Mouse (Mus musculus): ENCODE results near the gene Ccdc85c.
A peak's percentile ranks its signal among the peaks of the same experiment; 100 is the strongest.

The Ccdc85c gene

DNA sequence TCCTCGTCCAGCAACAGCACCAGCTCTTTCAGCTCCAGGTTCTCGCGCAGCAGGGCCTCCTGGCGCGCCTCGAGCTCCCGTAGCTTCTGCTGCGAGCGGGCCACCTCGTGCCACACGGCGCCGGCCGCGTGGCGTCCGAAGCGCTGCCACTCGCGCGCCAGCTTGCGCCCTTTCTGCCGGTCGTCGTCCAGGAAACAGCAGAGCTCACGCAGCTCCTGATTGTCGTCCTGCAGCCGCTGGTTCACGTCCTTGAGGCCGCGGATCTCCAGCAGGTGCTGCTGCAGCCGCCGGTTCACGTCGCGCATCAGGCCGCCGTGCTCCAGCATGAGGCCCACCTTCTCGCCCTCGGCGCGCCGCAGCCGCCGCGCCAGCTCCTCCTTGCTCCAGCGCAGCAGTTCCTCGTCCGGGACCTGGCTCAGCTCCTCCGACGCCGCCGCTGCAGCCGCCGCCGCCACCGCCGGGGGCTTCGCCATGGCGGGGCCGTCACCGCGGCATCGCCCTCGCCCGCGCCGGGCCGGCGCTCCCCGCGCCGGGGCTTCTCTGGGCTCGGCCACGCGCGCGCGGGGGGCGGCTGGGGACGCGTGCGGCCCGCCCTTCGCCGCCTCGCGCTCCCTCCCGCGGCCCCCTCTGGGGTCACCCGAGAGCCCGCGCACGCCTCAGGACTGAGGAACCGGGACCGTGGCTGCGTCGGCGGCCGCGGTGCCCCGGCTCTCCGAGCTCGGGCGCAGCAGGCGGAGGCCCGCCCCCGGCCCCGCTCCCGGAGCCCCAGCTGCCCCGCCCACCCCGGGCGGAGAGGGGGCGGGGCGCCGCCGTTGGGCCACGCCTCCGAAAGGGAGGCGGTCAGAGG is at the start of gene Ccdc85c:
Gene Ccdc85c (minus strand): TSS at position 765 of the 847 bp plus-strand sequence.
- no peak for TF ChIP-seq CTCF (conservative IDR thresholded peaks at IDR 0.05; ENCODE audit: low read length)
- TF ChIP-seq NANOG (IDR thresholded peaks at IDR 0.05; ENCODE audit: borderline replicate concordance, low read length) = no peak
- TF ChIP-seq POU5F1 (IDR thresholded peaks at IDR 0.05; ENCODE audit: borderline replicate concordance, low read length) = no peak
- Histone ChIP-seq H3K36me3 (ENCODE audit: insufficient read depth, low read length) (peaks cover 37% of the 10 kb centered on the region), H3K4me1 (replicated peaks; ENCODE audit: low read depth, low read length) (peaks cover 73% of the 10 kb centered on the region), H3K9me3 (ENCODE audit: low read length) (no peaks in the 10 kb centered on the region), H3K27me3 (ENCODE audit: insufficient read depth, low read length) (peaks cover 65% of the 10 kb centered on the region), H3K4me3 (replicated peaks; ENCODE audit: low read length) (peak within 1 kb of the TSS; percentile 85)

DNA sequence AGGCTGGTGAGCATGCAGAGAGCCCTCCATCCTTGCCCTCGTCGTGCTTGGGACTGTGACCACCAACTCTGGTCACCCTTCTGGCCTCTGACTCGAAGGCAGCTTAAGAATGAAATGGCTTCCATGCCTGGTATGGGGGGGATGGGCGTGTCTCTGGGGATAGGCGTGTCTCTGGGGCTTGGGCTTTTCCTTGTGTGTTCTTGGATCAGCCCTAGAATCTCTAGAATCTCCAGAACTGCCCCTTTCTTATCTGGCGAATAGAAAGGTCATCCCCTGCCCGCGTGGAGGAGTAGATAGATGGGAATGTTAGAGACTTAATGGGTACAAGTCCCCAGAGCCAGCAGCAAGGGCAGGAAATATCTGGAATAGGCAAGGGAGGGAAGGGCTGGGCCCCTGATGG is 44.9 kb upstream of the Ccdc85c start:
- H3K36me3 ChIP-seq (ENCODE audit: insufficient read depth, low read length) = no peaks in the 10 kb centered on the region
- H3K4me3 ChIP-seq (replicated peaks; ENCODE audit: low read length) = peak overlapping the region; percentile 20; the same call in 1 of the 2 replicates
- H3K27me3 ChIP-seq (ENCODE audit: insufficient read depth, low read length) = peaks cover 80% of the 10 kb centered on the region
- TF ChIP-seq POU5F1 (IDR thresholded peaks at IDR 0.05; ENCODE audit: borderline replicate concordance, low read length) (no peak), CTCF (conservative IDR thresholded peaks at IDR 0.05; ENCODE audit: low read length) (no peak), NANOG (IDR thresholded peaks at IDR 0.05; ENCODE audit: borderline replicate concordance, low read length) (no peak)
- H3K4me1 ChIP-seq (replicated peaks; ENCODE audit: low read depth, low read length) = peaks cover 63% of the 10 kb centered on the region
- H3K9me3 ChIP-seq (ENCODE audit: low read length) = no peaks in the 10 kb centered on the region

DNA sequence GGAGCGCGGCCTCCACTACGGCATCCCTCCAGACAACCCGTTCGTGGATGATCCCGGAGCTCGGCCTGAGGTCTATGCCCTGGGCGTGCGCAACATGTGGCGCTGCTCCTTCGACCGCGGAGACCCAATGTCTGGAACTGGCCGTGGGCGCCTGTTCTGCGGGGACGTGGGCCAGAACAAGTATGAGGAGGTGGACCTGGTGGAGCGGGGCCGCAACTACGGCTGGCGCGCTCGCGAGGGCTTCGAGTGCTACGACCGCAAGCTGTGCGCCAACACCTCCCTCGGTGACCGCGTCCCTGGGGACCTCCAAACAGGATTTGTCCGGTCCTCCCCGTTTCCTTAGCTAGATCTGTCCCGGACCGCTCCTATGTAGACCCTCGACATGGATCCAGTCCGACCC is 43.3 kb upstream of the Ccdc85c start:
- Histone ChIP-seq H3K27me3 (ENCODE audit: insufficient read depth, low read length) (peaks cover 84% of the 10 kb centered on the region), H3K4me3 (replicated peaks; ENCODE audit: low read length) (peak overlapping the region; percentile 67), H3K36me3 (ENCODE audit: insufficient read depth, low read length) (no peaks in the 10 kb centered on the region), H3K9me3 (ENCODE audit: low read length) (no peaks in the 10 kb centered on the region), H3K4me1 (replicated peaks; ENCODE audit: low read depth, low read length) (peaks cover 63% of the 10 kb centered on the region)
- TF ChIP-seq CTCF (conservative IDR thresholded peaks at IDR 0.05; ENCODE audit: low read length) (no peak), POU5F1 (IDR thresholded peaks at IDR 0.05; ENCODE audit: borderline replicate concordance, low read length) (no peak), NANOG (IDR thresholded peaks at IDR 0.05; ENCODE audit: borderline replicate concordance, low read length) (no peak)

DNA sequence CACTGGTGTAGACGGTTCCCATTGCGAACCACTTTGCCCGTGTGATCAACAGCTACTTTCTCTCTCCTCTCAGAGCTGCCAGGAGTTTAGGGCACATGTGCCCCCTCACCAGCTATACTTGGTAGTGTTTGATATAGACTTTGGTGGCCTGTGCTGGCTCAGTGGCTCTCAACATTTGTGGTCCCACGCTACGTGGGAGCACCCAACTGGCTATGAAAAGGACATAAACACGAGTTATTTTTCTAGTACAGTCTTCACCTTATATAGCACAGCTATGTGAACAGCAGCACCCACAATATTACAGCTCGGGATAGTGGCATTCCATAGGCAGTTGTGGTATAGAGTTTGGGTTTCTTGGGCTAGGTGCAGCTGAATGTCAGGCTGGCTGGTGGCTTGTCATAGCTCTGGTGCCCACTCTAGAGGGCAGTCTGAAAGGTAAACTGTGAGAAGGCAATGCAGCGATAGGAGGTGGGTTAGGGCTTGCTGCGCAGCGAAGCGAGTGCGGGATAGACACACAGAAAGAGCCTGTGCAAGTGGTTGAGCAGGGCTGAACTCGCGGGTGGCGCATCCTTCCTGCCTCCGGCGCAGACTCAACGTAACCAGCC is 42.7 kb upstream of the Ccdc85c start:
- Histone ChIP-seq H3K4me1 (replicated peaks; ENCODE audit: low read depth, low read length) (peaks cover 63% of the 10 kb centered on the region), H3K9me3 (ENCODE audit: low read length) (no peaks in the 10 kb centered on the region), H3K4me3 (replicated peaks; ENCODE audit: low read length) (peak overlapping the region; percentile 67), H3K27me3 (ENCODE audit: insufficient read depth, low read length) (peaks cover 83% of the 10 kb centered on the region), H3K36me3 (ENCODE audit: insufficient read depth, low read length) (no peaks in the 10 kb centered on the region)
- TF ChIP-seq POU5F1 (IDR thresholded peaks at IDR 0.05; ENCODE audit: borderline replicate concordance, low read length) (no peak), NANOG (IDR thresholded peaks at IDR 0.05; ENCODE audit: borderline replicate concordance, low read length) (no peak), CTCF (conservative IDR thresholded peaks at IDR 0.05; ENCODE audit: low read length) (no peak)

DNA sequence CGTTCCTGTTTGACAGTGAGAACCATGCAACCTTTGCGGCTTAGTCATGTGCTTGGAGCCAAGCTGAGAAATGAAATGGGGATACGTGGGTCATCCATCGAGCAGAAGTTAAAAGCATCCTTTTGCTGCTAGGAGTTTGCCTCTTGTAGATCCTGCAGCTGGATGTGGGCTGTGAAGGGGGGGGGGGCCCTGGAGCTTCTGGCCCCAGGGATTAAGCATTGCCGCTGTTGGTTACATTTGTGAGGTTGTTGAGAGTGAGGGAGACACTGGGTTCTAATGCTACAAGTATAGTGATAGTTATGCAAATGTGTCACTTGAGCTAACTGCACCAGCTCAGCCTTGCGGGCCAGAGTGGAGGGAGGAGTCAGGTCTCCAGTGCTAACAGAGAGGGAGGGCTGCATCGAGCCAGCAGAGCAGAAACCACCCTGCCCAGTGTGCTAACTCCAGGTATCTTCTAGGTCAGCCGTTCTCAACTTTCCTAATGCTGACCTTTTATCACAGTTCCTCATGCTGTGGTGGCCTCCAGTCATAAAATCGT is 42.0 kb upstream of the Ccdc85c start:
- Histone ChIP-seq H3K27me3 (ENCODE audit: insufficient read depth, low read length) (peaks cover 83% of the 10 kb centered on the region), H3K9me3 (ENCODE audit: low read length) (no peaks in the 10 kb centered on the region), H3K36me3 (ENCODE audit: insufficient read depth, low read length) (no peaks in the 10 kb centered on the region), H3K4me3 (replicated peaks; ENCODE audit: low read length) (0 out of 2 replicates have a peak overlapping the region, but pooled peaks have one; percentile 67), H3K4me1 (replicated peaks; ENCODE audit: low read depth, low read length) (peaks cover 66% of the 10 kb centered on the region)
- no peak for TF ChIP-seq CTCF (conservative IDR thresholded peaks at IDR 0.05; ENCODE audit: low read length)
- peak; percentile 20; the same call in 1 of the 2 replicates for TF ChIP-seq POU5F1 (IDR thresholded peaks at IDR 0.05; ENCODE audit: borderline replicate concordance, low read length)

DNA sequence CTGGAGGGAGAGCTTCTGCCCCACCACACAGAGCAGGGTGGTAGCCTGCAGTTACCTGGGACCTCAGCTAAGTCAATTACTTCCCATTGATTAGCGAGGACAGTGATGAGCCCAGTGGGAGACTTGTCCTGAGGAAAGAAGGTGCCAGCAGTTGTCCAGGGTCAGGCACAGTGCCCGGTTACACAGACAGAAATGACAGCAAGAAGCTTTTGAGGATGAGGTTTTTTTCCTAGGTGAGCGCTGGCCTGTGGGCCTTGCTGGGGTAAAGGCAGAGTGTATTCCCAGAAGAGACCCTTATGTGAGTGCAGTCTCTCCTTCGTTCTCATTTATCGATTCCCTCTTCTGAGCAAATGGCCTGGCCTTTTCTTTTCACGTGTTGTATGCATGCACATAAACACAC is 41.4 kb upstream of the Ccdc85c start:
- H3K9me3 ChIP-seq (ENCODE audit: low read length) = no peaks in the 10 kb centered on the region
- no peak overlapping the region for H3K4me3 ChIP-seq (replicated peaks; ENCODE audit: low read length)
- peaks cover 69% of the 10 kb centered on the region for H3K4me1 ChIP-seq (replicated peaks; ENCODE audit: low read depth, low read length)
- no peaks in the 10 kb centered on the region for H3K36me3 ChIP-seq (ENCODE audit: insufficient read depth, low read length)
- peaks cover 83% of the 10 kb centered on the region for H3K27me3 ChIP-seq (ENCODE audit: insufficient read depth, low read length)
- TF ChIP-seq CTCF (conservative IDR thresholded peaks at IDR 0.05; ENCODE audit: low read length) = no peak
- TF ChIP-seq POU5F1 (IDR thresholded peaks at IDR 0.05; ENCODE audit: borderline replicate concordance, low read length) = no peak
- TF ChIP-seq NANOG (IDR thresholded peaks at IDR 0.05; ENCODE audit: borderline replicate concordance, low read length) = no peak

DNA sequence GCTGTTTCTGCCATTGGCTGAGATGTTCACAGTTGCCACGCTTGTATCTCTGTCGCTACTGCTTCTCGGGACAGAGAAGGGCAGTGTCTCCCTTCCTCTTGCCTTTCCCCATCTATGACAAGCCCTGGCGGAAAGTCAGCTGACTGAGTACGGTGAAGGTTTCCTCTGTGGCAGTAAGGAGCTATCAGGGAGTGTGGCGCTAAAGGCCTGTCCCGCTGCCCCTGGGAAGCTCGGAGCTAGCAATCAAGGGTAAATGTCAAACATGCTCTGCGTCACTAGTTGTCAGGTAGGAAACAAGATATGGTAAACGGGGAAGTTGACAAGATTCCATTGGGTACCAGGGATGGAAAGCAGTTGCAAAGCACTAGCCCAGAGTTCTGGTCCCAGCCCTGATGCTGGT is 40.6 kb upstream of the Ccdc85c start:
- TF ChIP-seq CTCF (conservative IDR thresholded peaks at IDR 0.05; ENCODE audit: low read length) (no peak), NANOG (IDR thresholded peaks at IDR 0.05; ENCODE audit: borderline replicate concordance, low read length) (no peak), POU5F1 (IDR thresholded peaks at IDR 0.05; ENCODE audit: borderline replicate concordance, low read length) (no peak)
- H3K27me3 ChIP-seq (ENCODE audit: insufficient read depth, low read length) = peaks cover 86% of the 10 kb centered on the region

DNA sequence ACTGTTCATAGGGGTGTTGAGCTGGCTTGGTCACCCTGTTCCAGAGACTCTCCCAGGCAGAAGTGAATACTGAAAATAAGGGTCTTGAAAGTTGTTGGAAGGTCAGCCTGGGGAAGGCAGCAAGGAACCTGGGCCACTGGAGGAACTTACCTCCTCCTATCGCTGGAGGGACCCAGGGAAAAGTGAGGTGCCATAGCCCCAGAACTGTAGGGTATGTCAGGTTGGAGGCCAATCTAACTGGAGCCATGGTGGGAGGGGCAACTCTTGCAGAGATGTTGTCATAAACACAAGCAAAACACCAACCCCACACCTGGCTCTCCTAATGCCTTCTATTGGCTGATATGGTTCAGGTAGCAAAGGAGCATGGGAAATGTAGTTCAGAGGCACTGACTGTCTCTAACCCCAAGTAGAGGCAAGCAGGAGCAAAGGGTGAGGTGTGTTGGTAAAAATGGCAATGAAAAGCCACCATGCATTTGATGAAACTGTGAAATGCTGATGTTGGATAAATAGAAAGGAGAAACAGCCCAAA is 38.1 kb upstream of the Ccdc85c start:
- no peaks in the 10 kb centered on the region for H3K9me3 ChIP-seq (ENCODE audit: low read length)
- H3K4me1 ChIP-seq (replicated peaks; ENCODE audit: low read depth, low read length) = peaks cover 39% of the 10 kb centered on the region
- no peaks in the 10 kb centered on the region for H3K36me3 ChIP-seq (ENCODE audit: insufficient read depth, low read length)
- TF ChIP-seq NANOG (IDR thresholded peaks at IDR 0.05; ENCODE audit: borderline replicate concordance, low read length) = no peak
- TF ChIP-seq CTCF (conservative IDR thresholded peaks at IDR 0.05; ENCODE audit: low read length) = no peak
- peaks cover 89% of the 10 kb centered on the region for H3K27me3 ChIP-seq (ENCODE audit: insufficient read depth, low read length)
- H3K4me3 ChIP-seq (replicated peaks; ENCODE audit: low read length) = no peak overlapping the region

More for the DNA sequence above, 40.6 kb upstream of the Ccdc85c start:
- H3K36me3 ChIP-seq (ENCODE audit: insufficient read depth, low read length) = no peaks in the 10 kb centered on the region
- H3K4me1 ChIP-seq (replicated peaks; ENCODE audit: low read depth, low read length) = peaks cover 65% of the 10 kb centered on the region
- H3K4me3 ChIP-seq (replicated peaks; ENCODE audit: low read length) = no peak overlapping the region
- no peaks in the 10 kb centered on the region for H3K9me3 ChIP-seq (ENCODE audit: low read length)
